Mouse (Mus musculus): Measurements from ENCODE around the gene Bend7.

The Bend7 gene

DNA sequence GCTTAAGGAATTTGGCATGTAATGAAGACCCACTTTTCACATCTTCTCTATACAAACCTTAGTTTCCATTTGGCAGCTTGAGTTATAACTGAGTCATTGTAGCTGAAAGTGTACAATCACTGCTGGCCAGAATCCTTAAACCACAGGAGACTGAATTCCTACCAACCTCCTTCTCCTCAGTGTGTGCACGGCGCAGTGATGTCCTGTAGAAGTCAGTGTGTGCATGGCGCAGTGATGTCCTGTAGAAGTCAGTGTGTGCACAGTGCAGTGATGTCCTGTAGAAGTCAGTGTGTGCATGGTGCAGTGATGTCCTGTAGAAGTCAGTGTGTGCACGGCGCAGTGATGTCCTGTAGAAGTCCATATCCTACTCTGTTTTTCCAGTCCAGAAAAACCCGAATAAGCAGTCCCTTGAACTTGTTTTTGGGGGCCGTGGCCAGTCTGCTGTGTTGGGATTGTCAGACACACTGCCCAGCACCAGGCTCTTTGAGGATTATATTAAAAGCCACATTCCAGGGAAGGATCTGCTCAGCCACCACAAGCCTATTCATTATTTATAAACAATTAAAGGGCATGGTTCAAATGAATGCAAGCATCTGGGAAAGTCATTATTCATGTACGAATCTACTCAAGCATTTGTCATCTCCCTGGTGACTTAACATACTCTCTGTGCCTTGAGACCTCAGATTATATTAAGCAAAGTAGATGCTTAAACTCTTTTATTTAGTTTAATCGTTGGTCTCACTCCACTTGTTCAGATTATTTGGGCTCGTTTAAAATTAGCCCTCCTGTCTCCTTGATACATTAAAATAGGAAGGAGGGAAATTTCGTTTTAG, 65.4 kb downstream of the Bend7 start:
- DNase-seq: no peak

DNA sequence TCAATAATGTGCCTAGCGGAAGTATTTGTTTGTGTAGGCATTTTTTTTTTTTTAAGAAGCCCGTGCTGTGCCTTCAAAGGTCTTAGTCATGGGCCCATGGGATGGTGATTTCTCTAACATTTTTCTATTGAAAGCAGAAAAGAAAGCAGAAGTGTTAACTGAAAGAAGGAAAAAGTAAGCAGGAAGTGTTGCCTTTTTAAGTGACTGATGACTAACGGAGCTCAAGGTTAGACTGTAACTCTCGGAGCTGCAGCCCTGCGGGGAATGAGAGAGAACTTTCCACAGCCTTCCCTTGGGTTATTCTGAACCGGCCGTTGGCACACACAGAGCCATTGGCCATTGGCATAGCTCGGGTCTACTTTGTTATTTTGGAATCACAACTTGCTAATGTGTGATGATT, 66.4 kb downstream of the Bend7 start:
- DNase-seq: no peak

DNA sequence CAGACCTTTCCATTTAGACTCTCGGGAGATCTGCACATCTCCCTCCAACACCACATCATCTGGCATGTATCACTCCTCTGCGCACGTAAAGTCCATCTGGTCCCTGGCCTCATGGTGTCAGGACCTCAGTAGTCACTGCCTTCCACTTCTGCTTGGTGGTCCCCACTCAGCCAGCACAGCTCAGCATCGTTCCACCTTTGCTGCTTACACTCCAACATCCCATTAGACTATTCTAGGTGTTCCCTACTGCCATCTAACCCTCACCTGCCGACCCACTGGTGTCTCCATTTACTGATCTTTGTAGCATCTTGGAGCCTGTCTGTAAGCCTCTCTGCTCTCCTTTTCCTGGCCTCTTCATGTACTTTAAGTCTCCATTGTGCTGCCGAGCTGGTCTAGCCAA, 67.4 kb downstream of the Bend7 start:
- no peak for DNase-seq

DNA sequence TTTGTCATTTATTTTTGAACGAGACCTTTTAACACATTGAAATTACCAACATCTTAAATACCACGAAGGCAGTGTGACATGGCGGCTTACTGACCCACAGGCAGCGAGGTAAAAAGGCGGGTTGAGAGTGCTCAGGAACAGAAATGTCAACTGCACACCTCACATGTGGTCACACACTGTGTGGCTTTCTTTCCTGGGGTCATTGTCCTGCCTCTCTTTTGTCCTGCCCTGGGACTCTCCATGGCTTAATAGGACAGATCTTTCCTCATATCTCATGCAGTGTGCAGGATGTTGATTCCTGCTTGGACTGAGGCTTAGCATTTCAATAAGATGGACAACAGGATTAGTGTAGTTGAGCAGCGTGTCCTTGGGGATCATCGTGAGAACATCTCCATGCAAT, 69.6 kb downstream of the Bend7 start:
- no peak for DNase-seq

DNA sequence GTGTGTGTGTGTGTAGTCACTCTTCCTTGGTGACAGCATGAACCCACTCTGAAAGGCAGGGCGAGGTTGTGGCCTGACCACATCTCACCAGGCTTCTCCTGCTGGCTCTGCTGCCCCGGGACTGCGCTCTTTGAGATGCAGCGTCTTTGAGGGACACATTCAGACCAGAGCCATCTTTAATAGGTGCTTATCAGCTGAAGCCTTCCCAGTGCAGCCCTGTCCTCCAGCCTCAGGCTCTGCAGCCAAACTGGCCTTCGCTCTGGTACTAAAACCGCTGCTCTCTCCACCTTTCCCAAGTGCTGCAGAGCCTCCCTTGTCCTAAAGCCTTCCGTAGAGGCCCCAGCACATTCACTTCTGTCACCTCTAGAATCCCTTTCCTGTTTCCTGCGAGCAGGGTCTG, 74.0 kb downstream of the Bend7 start:
- no peak for DNase-seq

DNA sequence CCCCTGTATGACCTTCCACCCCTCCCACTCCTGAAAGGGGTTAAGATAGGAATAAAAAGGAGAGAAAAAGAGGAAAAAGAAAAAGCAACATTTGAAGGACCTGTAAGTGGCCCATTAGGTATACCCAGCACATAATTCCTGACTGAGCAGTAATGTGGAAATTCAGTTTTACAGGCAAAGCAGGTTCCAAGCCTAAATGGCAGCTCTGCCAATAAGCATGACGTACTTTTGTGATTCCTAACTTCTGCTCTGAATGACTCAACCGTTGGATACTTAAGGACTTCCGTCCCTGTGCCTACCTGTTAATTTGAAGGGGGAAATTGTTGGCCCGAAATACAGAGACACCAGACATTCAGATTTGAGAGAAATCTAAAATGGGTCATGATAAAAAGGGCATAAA, 74.9 kb downstream of the Bend7 start:
- no peak for DNase-seq

DNA sequence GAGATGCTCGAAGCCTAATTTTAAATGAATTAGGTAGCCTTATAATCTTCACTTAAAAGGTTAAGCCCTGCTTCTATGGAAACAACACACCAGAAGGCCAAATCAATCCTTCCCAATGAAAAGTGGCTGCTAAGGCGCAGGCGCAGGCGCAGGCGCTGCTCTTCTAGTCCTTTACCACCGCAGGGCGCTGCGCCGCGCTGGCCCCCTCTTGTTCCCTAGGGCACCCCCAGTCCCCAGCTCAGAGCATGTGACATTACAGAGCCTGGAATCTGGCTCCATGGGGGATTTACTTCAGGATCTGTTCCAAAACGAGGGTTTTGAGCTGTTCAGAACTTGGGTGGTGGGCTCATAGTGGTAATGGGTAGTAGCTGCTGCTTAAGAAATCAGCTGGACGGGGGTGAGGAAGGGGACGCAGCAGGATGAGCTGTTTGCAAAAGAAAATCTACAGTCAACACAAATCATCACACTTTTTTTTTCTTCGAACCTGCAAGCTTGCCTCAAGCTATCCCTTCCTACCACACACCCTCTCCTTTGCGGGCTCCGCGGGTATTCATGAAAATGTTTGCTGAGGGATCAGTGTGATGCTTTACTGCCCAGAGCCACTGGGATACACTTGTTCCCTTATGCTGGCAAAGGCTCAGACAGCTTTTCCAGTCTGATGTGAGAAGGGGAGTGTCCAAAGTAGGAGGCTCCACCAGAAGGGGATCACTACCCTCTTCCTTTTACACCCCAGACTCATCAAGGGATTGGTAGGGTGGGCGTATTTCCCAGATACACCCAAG, 85.0 kb downstream of the Bend7 start:
- DNase-seq: no peak

DNA sequence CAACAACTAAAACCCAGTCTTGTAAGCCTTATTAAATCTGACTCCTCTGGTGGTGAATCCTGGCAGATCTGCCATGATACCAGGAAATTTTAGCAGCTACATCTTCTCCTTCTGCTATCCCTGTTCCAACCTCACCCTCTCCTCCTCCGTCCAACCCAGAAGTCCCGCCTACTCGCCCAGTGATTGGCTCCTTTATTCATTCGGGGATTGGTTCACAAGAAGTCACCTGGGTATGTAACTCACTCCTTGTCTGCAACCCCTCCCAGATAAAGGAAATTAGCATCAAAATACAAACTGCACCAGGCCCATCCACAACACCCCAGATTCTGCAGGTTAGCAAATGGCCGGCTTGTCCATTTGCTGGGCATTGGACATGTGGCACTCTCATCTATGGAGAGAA, 98.7 kb downstream of the Bend7 start:
- no peak for DNase-seq

DNA sequence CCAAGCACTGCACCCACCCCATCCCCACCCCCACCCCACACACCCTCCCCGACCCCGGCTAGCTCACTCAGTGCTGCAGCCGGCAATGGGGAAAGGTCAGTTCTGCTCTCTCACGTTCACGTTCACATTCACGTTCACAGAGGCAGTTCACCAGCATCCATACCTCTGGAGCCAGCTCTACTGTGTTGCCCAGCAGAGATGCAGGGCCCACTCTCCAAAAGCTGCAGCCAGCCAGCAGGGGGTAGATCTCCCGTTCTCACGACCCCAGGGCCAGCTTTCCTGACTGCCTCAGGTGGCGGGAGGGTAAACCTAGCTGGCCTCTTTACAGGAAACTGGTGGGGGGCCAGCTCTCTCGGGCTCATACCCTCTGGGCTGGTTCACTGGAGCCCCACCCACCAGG, 100.0 kb downstream of the Bend7 start:
- DNase-seq: no peak

DNA sequence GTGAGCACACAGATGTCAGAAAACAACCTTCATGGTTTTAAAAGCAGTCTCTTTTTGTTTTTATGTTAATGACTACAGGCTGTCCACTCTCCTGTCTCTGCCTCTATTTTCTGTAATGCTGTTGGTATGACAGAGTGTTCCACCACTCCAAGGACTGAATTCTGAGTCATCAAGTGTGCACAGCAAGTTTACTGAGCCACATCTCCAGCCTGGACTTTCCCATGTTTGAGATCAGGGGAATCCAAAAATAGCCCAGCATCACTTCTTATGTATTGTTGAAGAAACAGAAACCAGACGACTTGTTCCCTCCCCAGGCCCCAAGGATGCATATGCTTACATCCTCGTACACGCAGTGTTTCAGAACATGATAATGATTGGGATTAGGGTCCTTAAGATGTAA, 102.6 kb downstream of the Bend7 start:
- no peak for DNase-seq

DNA sequence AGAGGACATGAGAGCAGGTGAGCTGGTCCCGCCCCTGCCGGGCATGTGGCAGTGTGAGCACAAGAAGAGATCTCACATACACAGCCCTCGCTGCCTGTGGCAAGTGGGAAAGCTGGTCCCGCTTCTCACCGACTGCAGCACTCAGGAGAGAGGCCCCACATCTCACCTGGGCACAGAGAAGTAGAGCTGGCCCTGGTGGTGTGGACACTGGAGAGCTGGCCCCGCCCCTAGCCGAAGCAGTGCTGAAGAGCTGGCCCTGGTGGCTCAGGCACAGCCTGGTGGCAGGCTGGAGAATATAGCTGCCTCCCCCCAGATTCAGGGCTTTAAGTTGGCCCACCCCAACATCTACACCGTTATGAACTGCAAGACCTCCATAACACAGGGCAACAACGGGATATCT, 106.4 kb downstream of the Bend7 start:
- DNase-seq: no peak

DNA sequence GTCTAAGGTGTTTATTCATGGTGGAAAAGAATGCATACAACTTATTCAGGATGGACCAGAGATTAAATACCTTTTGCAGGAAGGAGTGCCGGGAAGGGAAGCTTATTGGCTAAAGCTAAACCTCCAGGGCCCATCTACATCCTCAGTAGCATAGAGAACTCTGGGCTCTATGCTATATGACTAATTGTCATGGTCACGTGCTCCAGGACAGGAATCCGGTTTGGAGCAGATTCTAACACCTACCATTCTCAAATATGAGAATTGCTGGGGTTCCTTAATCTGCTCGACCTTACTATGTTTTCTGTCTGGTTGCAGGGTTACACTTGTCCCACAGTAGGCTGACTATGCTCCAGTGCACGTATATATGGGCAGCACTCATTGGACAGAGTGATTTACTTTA, 110.4 kb downstream of the Bend7 start:
- no peak for DNase-seq

DNA sequence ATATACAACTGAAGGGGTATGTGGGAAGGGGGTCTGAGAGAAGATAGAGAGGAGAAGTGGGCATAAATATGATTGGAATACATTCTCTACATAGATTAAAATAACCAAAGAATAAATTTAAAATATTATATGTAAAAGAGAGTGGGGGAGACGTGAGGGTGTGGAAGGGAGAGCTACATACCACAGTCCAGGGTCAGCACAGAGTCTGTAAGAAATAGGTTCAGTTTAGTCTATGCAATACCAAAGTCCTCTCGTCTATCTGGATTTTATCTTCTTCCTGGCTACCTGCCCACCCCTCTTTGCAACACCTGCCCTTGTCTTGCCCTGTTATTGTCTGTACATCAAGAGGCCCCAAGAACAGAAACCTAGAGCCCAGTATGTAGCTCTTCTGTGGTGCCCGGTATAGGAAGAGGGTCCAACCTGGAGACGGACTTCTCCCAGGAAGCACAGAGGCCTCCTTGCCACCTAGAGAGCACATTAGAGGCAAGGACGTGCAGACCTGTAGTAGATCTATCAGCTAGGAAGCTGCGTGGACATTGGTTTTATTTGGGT, 110.9 kb downstream of the Bend7 start:
- DNase-seq: no peak

DNA sequence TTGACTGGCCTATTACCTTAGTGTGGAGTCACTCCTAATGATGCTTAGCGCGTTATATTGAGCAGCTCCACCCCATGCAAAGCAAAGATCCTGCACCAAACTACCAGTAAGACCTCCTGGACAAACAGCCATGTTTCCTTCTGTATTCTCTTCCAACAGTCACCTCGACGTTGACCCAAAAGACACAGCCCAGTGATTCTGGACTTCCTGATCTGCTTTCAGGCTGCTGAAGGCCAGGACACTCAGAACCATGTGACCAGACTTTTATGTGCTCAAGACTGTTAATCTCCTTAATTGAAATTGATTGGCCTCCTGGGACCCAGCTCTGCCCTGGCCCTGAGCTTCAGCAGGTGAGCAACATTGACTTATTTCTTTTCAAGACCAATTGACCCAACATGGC, 111.4 kb downstream of the Bend7 start:
- no peak for DNase-seq

DNA sequence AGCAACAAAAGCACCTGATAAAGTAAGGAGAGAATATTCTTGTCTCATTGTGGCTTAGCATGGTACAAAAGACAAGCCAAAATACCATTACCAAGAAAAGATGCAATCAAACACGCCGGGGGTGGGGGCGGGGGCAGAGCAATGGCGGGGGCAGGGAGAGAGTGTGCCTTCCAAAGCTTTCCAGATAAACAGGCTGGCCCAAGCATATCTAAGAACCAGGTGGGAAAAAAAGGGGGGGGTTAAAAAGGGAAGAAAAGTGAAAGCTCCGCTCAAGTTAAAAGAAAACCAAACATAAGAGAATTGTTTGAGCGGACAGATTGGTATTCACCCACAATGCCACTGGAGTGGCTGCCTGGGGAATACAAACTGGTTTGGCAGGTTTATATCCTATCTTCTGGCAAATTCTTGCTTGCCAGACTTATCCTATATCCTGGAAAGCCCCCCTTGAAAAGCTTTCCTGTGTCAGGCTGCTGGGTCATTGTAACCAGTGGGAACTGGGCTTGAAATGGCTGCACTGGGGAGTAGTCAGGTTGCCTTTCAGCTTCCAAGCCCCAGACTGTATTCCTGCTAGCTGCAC, 111.9 kb downstream of the Bend7 start:
- DNase-seq: no peak

DNA sequence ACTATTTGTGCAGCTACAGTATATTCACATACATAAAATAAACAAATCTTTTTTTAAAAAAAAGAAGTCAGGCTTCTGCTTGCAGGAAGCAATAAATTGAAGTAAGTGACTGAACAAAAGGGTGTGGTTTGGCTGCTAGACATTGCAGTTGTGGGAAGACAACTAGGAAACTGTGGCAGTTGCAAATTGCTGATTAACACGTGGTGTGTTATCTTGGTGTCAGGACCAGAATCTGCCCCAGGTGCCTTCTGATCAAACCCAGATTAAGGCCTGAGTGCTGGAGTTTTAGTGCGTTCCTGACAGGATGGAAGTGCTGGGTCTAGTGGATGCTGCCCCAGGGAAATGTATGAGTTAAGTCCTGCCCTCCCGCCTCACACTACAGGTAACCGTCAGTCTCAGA, 113.9 kb downstream of the Bend7 start:
- DNase-seq: no peak

DNA sequence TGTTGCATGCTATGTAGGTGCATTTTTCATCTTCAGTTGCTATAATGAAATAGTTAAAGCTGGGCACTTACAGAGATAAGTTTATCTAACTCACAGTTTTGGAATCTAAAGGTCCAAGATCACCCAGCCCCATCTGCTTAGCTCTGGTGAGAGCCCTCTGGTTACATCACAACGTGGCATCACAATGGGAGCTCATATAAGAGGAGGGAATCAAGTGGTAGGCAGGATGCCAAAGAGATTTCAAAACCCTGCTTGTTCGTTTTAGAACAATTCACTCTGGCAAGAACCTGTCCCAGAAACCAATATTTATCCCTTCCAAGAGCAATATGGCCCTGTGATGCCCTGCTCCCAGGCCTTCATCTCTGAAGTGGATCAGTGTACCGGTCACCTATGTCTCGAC, 114.5 kb downstream of the Bend7 start:
- DNase-seq: no peak

DNA sequence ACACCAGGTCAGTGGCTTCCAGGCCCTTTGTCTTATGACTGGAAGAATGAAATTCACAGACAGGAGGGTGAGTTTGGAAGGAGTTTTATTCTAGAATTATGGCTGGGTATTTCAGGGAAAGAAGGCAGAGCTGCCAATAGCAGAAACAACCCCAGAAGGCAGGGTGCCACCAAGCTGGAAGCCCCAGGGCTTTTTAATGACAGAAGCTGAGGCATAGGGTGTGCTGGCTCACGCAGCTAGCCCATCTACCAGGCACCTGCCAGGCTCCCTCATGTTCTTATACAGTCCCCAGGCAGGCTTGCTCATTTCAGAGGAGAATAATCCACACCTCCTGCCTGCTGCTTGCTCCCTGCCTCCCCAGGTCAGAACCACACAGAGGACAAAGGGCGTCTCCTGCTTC, 131.8 kb downstream of the Bend7 start:
- no peak for DNase-seq
